19 mouse cellular contexts compared by ENCODE assay signal in genomic region chr17:44249544-44249943, GRCm38 (mm10).
"Had no signal": no experiment of that assay in that cellular context is flagged by ENCODE, and none has a peak within 500 bp of the region (broad histone marks: within the 10 kb centered on the region; RNA-seq: fewer than 3 reads in every experiment).

No protein-coding gene starts in this region.

- H3K9ac ChIP-seq: kidney, embryonic 15.5 days; limb, embryonic 12.5 days; limb, embryonic 15.5 days; liver, embryonic 14.5 days; liver, postnatal 0 days; lung, embryonic 14.5 days; midbrain, embryonic 13.5 days; neural tube, embryonic 13.5 days; stomach, embryonic 15.5 days had no signal

- H3K27ac ChIP-seq: kidney, embryonic 15.5 days; limb, embryonic 12.5 days; limb, embryonic 15.5 days; liver, embryonic 14.5 days; midbrain, embryonic 10.5 days; midbrain, embryonic 13.5 days; neural tube, embryonic 13.5 days; stomach, embryonic 15.5 days had no signal

- H3K4me1 ChIP-seq: megakaryocyte, embryonic 14.5 days; midbrain, embryonic 13.5 days; stomach, embryonic 15.5 days had no signal

- H3K27me3 ChIP-seq: stomach, embryonic 15.5 days had no signal

- DNase-seq: kidney, postnatal 10 days; left cerebral cortex, postnatal 4 days; liver, postnatal 0 days; lung, embryonic 14.5 days; lung, postnatal 10 days; retina, postnatal 1 day; right cerebral cortex, postnatal 25 days; spleen, adult 18-20 months; thymus, postnatal 25 days had no signal

- H3K36me3 ChIP-seq: kidney, embryonic 15.5 days; limb, embryonic 12.5 days; limb, embryonic 15.5 days; midbrain, embryonic 10.5 days; midbrain, embryonic 13.5 days; neural tube, embryonic 13.5 days; stomach, embryonic 15.5 days had no signal

- H3K4me3 ChIP-seq: kidney, embryonic 15.5 days; limb, embryonic 12.5 days; limb, embryonic 15.5 days; megakaryocyte, embryonic 14.5 days; midbrain, embryonic 10.5 days; midbrain, embryonic 13.5 days; myocyte; neural tube, embryonic 13.5 days; stomach, embryonic 15.5 days had no signal
